Mouse (Mus musculus) liver, embryonic 14.5 days (tissue): Measurements from ENCODE around the gene Srrm4. TPM values are rescaled to one million over a fixed set of nuclear protein-coding genes. Genes with fewer than 3 reads are reported as not detected.

ENCODE experiments used
- ATAC-seq: fragments of 200-750 bp; cut with Nextera tagmentation; 2 replicates; pipeline ENCODE4 v1.8.0; 2017; ENCODE audit warnings: moderate number of reproducible peaks, mild to moderate bottlenecking, moderate library complexity; ENCODE audit not compliant: insufficient read depth
- DNase-seq, 3 experiments: peaks; one replicate each; pipeline ENCODE4 v3.0.0-alpha.2; 2012 to 2013; ENCODE audit warnings: low read depth in 3 of 3, low spot score in 3 of 3
- H3K27ac ChIP-seq: fragments of 300-500 bp; sonication (generic); 2 replicates; pipeline ENCODE4 v1.5.1; 2014; ENCODE audit warnings: moderate library complexity, mild to moderate bottlenecking, control low read depth, inconsistent platforms
- H3K27me3 ChIP-seq: fragments of 300-500 bp; sonication (generic); 2 replicates; pipeline ENCODE4 v1.6.1; 2014; ENCODE audit warnings: mild to moderate bottlenecking, low read length, moderate library complexity; ENCODE audit not compliant: control insufficient read depth, insufficient read depth
- H3K36me3 ChIP-seq: fragments of 300-500 bp; sonication (generic); replicated peaks from 2 replicates; pipeline ENCODE4 v1.6.1; 2014; ENCODE audit warnings: low read depth; ENCODE audit not compliant: control insufficient read depth, insufficient read depth
- H3K4me1 ChIP-seq, 2 experiments: fragments of 200-500 bp in 1 of 2; fragments of 300-500 bp in 1 of 2; sonication (generic) in 1 of 2; replicated peaks; 2 replicates each; pipeline ENCODE4 v1.6.1; 2012 to 2014; ENCODE audit warnings: antibody characterized with exemption in 1 of 2, inconsistent platforms in 1 of 2, low read length in 1 of 2; ENCODE audit not compliant: control insufficient read depth in 2 of 2, insufficient read depth in 2 of 2
- H3K4me2 ChIP-seq: fragments of 300-500 bp; sonication (generic); 2 replicates; pipeline ENCODE4 v1.6.1; 2014; ENCODE audit warnings: low read depth, mild to moderate bottlenecking, control low read depth, moderate library complexity
- H3K4me3 ChIP-seq, 2 experiments: fragments of 200-500 bp in 1 of 2; fragments of 300-500 bp in 1 of 2; sonication (generic) in 1 of 2; 2 replicates each; pipeline ENCODE4 v1.5.1; 2012 to 2014; ENCODE audit warnings: low read depth in 2 of 2, low read length in 2 of 2, mild to moderate bottlenecking in 2 of 2, control low read depth in 1 of 2, inconsistent platforms in 1 of 2, moderate library complexity in 1 of 2; ENCODE audit not compliant: insufficient read depth in 1 of 2
- H3K9ac ChIP-seq: fragments of 300-500 bp; sonication (generic); replicated peaks from 2 replicates; pipeline ENCODE4 v1.6.1; 2014; ENCODE audit warnings: mild to moderate bottlenecking, control low read depth, moderate library complexity
- H3K9me3 ChIP-seq: fragments of 300-500 bp; sonication (generic); 2 replicates; pipeline ENCODE4 v1.6.1; 2016; ENCODE audit warnings: low read length, mixed read lengths; ENCODE audit not compliant: control insufficient read depth
- CTCF ChIP-seq: IDR thresholded peaks from 2 replicates; pipeline ENCODE4 v1.5.1; 2016; ENCODE audit warnings: antibody characterized with exemption, low read depth, control low read depth
- EP300 ChIP-seq: IDR thresholded peaks from 2 replicates; pipeline ENCODE4 v1.6.1; 2016; ENCODE audit warnings: antibody characterized with exemption, low read depth
- WGBS: fragments of 180-500 bp; shearing (Covaris S2); extraction: QIAGEN DNeasy Blood & Tissue Kit; methylation state at CpG from one replicate; pipeline ENCODE4 v1.1.7; 2014; ENCODE audit not compliant: insufficient replicate concordance; 5-methylcytosine and 5-hydroxymethylcytosine counted together
- polyA plus RNA-seq, 2 experiments: library from polyadenylated mRNA; depleted of rRNA in 1 of 2; stranded (reverse) in 1 of 2; unstranded in 1 of 2; fragments of >200 nt; fragmentation: Nextera tagmentation in 1 of 2; extraction: Ambion mirVana in 1 of 2; gene quantifications; 2 replicates each; pipeline versions ENCODE4 v1.2.1 to v1.2.3; 2012 to 2014

Gene Srrm4
- polyA plus RNA-seq, 2 experiments = 0.17 to 0.28 TPM

DNA sequence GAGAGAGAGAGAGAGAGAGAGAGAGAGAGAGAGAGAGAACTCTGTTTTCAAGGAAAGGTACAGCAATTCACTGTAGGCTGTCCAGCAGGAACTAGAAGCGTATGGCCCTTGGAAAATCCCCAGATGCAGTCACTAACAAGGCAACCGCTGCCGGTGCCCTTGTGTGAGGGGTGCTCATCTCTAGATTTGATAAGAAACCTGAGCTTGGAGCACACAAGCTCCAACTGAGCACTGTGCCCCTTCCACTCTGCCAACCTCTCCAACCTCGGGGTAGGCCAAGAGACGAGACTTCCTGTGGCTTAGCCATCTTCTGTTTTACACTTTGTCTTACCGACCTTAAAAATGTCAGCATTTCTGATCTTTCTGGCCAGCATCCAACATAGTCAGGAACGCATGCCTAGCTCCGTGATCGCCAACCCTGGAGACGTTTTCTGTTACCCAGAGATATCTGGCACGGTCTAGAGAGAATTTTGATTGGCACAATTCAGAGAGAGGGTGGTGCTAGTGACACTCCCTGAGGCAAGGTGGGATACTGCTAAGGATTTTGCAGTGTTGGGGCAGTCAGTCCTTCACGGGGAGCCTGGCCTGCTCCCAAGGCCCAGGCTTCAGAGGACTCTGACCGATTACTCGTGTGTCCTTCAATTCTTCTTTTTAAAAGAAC, 25.1 kb downstream of the Srrm4 start:
- no peaks in the 10 kb centered on the region for H3K36me3 ChIP-seq
- H3K4me2 ChIP-seq = no peak overlapping the region
- no peaks in the 10 kb centered on the region for H3K4me1 ChIP-seq
- TF ChIP-seq EP300 (no peak), CTCF (no peak)
- H3K9me3 ChIP-seq = no peaks in the 10 kb centered on the region; the same call in 1 of the 2 replicates
- H3K27ac ChIP-seq = no peak overlapping the region
- WGBS = 70% methylated on average over 14 of the region's 14 CpGs
- H3K9ac ChIP-seq = no peak overlapping the region
- DNase-seq (no peak), ATAC-seq (no peak)
- no peaks in the 10 kb centered on the region for H3K27me3 ChIP-seq
- no peak overlapping the region for H3K4me3 ChIP-seq

DNA sequence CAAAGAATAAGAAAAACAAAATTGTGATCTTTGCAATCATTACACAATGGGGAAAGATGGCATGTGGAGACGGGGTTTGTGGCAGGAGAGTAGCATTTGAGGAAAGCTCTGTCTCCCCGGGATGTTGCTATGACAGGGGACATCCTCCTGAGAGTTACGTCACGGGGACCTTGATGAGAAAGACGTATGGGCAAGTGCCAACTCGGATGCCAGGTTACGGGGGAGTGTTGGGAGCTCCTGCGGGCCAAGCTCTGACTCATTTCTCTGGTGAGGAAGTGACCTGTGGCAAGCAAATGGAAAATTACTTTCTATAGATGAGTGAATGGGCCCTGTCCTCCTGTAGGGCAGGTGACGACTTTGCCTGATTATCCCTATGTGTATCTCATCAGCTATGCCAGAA, 26.0 kb downstream of the Srrm4 start:
- ATAC-seq (no peak), DNase-seq (no peak)
- Histone ChIP-seq H3K4me1 (no peaks in the 10 kb centered on the region), H3K36me3 (no peaks in the 10 kb centered on the region), H3K9me3 (no peaks in the 10 kb centered on the region; the same call in 1 of the 2 replicates), H3K4me2 (no peak overlapping the region), H3K9ac (no peak overlapping the region), H3K27ac (no peak overlapping the region), H3K4me3 (no peak overlapping the region), H3K27me3 (no peaks in the 10 kb centered on the region)
- TF ChIP-seq CTCF (no peak), EP300 (no peak)
- 64% methylated on average over 9 of the region's 9 CpGs for WGBS

DNA sequence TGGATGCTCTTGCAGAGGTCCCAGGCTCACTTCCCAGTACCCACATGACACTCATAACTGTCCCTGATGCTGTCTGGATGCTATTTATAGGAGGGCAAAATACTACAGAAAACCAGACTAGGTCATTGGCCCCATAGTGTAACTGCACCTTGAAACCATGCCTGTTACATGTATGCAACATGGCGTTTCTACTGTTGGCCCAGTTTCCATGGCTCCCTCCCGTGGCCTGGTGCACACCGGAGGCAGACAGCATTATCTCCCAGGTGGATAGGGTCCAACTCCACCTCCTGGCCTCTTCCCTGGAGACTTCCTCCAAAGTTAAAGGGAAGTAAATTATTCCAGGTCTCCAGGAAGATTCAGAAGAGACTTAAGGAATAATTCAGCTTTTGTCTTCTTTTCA, 27.2 kb downstream of the Srrm4 start:
- Histone ChIP-seq H3K9me3 (no peaks in the 10 kb centered on the region; the same call in 1 of the 2 replicates), H3K4me3 (no peak overlapping the region), H3K9ac (no peak overlapping the region), H3K4me1 (no peaks in the 10 kb centered on the region), H3K27ac (no peak overlapping the region), H3K4me2 (no peak overlapping the region), H3K27me3 (no peaks in the 10 kb centered on the region), H3K36me3 (no peaks in the 10 kb centered on the region)
- 56% methylated on average over 3 of the region's 3 CpGs for WGBS
- no peak for ATAC-seq
- TF ChIP-seq CTCF = no peak
- no peak for TF ChIP-seq EP300
- no peak for DNase-seq

DNA sequence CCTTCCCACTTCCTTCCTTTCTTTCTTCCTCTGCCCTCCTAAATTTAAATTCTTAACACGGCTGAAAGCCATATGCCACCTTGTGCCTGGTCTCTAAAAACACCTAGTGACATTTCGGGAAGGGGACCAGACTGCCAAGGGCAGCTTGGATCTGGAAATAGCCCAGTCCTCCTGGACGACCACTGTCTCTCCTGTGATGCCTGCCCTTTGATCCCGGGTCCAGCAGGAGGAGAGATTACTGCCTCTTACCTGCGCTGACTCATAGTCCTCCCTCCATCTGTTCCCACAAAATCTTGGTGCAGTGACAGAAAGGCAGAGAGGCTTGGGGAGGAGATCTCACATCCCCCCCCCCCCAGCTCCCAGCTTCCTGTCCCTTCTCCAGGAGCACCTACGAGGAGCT, 27.9 kb downstream of the Srrm4 start:
- no peak overlapping the region for H3K4me3 ChIP-seq
- H3K27ac ChIP-seq = no peak overlapping the region
- H3K4me2 ChIP-seq = no peak overlapping the region
- DNase-seq (no peak), ATAC-seq (no peak)
- no peak overlapping the region for H3K9ac ChIP-seq
- TF ChIP-seq EP300 = no peak
- TF ChIP-seq CTCF = no peak
- no peaks in the 10 kb centered on the region for H3K36me3 ChIP-seq
- 38% methylated on average over 6 of the region's 6 CpGs for WGBS
- no peaks in the 10 kb centered on the region for H3K27me3 ChIP-seq
- H3K9me3 ChIP-seq = no peaks in the 10 kb centered on the region; the same call in 1 of the 2 replicates
- no peaks in the 10 kb centered on the region for H3K4me1 ChIP-seq

DNA sequence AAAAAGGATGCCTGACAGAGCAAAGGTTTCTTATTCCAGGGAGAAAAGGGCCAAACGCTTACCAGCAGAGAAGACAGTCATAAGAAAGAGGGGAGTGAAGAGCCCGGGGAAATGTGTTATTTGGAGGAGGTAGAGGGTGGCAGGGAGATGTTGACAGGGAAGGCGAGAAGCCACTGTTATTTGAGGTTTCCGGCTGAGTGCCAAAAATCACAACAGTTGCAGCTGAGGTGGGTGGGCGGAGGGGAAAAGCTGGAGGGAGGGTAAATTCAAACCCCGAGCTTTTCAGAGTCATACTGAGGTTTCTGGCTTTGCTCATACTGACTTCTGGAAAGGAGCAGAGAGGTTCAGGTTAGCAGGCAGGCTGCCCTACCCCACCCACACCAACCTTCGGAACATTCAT, 32.5 kb downstream of the Srrm4 start:
- Histone ChIP-seq H3K9ac (no peak overlapping the region), H3K27ac (no peak overlapping the region), H3K27me3 (no peaks in the 10 kb centered on the region), H3K9me3 (no peaks in the 10 kb centered on the region; the same call in none of the 2 replicates), H3K36me3 (no peaks in the 10 kb centered on the region), H3K4me2 (no peak overlapping the region), H3K4me3 (no peak overlapping the region), H3K4me1 (no peaks in the 10 kb centered on the region)
- no peak for ATAC-seq
- no peak for TF ChIP-seq CTCF
- TF ChIP-seq EP300 = no peak
- no peak for DNase-seq
- 52% methylated on average over 7 of the region's 7 CpGs for WGBS
